Mouse (Mus musculus) small intestine, adult 2 months (tissue): ENCODE data around the gene Gm15130. TPM values are rescaled to one million over a fixed set of nuclear protein-coding genes. Genes with fewer than 3 reads are reported as not detected.

Experiments
- H3K27ac ChIP-seq: fragments of 200-500 bp; 2 replicates; pipeline ENCODE4 v1.5.1; 2012; ENCODE audit warnings: low read depth, low read length, control low read depth, inconsistent platforms; ENCODE audit not compliant: insufficient read depth
- H3K27me3 ChIP-seq: fragments of 200-500 bp; 2 replicates; pipeline ENCODE4 v1.6.1; 2012; ENCODE audit warnings: mild to moderate bottlenecking, moderate library complexity, low read length, inconsistent platforms; ENCODE audit not compliant: control insufficient read depth, insufficient read depth
- H3K36me3 ChIP-seq: fragments of 200-500 bp; 2 replicates; pipeline ENCODE4 v1.6.1; 2012; ENCODE audit warnings: mild to moderate bottlenecking, low read length, control low read depth, inconsistent platforms; ENCODE audit not compliant: control insufficient read depth, insufficient read depth
- H3K4me1 ChIP-seq: fragments of 200-500 bp; 2 replicates; pipeline ENCODE4 v1.6.1; 2012; ENCODE audit warnings: low read length, inconsistent platforms, mixed read lengths; ENCODE audit not compliant: control insufficient read depth, insufficient read depth, insufficient read length
- H3K4me3 ChIP-seq: fragments of 200-500 bp; 2 replicates; pipeline ENCODE4 v1.5.1; 2012; ENCODE audit warnings: low read depth, mild to moderate bottlenecking, control low read depth, inconsistent platforms, low read length, moderate library complexity
- CTCF ChIP-seq: fragments of 200-500 bp; IDR thresholded peaks from 2 replicates; pipeline ENCODE4 v1.5.1; 2012; ENCODE audit warnings: low read depth, mild to moderate bottlenecking, control low read depth, inconsistent platforms, low read length, moderate library complexity, mixed read lengths; ENCODE audit not compliant: insufficient replicate concordance, insufficient read length; ENCODE audit errors: extremely low read depth
- POLR2A ChIP-seq: fragments of 200-500 bp; IDR thresholded peaks from 2 replicates; pipeline ENCODE4 v1.6.1; 2012; ENCODE audit warnings: low read depth, mild to moderate bottlenecking, control low read depth, inconsistent platforms, low read length, moderate library complexity
- WGBS: fragments of 180-500 bp; shearing (Covaris S2); methylation state at CpG from one replicate; pipeline ENCODE4 v1.1.7; 2018; 5-methylcytosine and 5-hydroxymethylcytosine counted together
- polyA plus RNA-seq: library from polyadenylated mRNA; depleted of rRNA; stranded (reverse); fragments of >200 nt; gene quantifications from 2 replicates; pipeline ENCODE4 v1.2.3, GENCODE M21; 2012; rRNA removed

The Gm15130 gene
- polyA plus RNA-seq: not detected in 2 replicates

DNA sequence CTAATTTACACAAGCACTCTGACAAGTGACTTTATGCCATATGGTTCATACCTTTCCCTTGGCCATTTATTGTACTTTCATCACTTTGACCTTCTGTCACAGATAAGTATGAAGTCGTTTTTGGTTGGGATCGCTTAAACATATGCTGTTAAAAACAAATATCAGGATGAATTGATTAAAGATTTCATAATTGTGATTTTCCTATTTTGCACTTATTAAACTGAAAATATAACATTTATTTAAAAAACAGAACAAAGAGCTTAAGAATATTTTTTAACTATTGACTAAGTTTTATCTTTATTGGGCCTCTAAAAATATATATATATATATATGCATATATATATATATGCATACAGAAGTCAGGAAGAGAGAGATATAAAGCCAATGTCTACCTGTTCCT, at the start of gene Gm15130:
Gene Gm15130 (minus strand): TSS at position 101 of the 400 bp plus-strand sequence.
- Histone ChIP-seq H3K4me1 (no peaks in the 10 kb centered on the region), H3K27ac (no peak within 1 kb of the TSS), H3K36me3 (no peaks in the 10 kb centered on the region), H3K27me3 (no peaks in the 10 kb centered on the region), H3K4me3 (no peak within 1 kb of the TSS)
- TF ChIP-seq CTCF (no peak), POLR2A (no peak)
- WGBS: 61% methylated on average over 2 of the region's 2 CpGs

DNA sequence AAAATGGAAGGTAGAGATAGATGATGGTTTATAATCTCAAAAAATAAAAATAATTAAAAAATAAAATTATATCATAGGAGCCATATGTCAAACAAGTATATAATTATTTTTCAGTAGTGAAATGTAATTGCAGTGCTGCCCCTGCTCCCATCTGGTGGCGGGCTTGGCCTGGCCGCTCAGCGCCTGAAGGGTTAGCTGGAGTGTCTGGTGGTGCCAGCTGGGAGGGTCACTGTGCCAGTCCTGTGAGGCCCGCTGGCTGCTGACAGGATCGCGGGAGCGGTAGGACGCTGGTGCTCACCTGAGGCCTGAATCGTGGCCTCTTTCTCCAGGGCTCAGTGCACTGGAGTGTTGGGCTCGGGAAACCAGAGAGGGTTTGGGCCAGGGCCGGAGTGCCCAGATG, 29.3 kb upstream of the Gm15130 start:
- H3K4me1 ChIP-seq: no peaks in the 10 kb centered on the region
- no peak overlapping the region for H3K4me3 ChIP-seq
- WGBS: 92% methylated on average over 11 of the region's 11 CpGs
- H3K27me3 ChIP-seq: no peaks in the 10 kb centered on the region
- TF ChIP-seq CTCF (no peak), POLR2A (no peak)
- H3K27ac ChIP-seq: no peak overlapping the region
- H3K36me3 ChIP-seq: no peaks in the 10 kb centered on the region

DNA sequence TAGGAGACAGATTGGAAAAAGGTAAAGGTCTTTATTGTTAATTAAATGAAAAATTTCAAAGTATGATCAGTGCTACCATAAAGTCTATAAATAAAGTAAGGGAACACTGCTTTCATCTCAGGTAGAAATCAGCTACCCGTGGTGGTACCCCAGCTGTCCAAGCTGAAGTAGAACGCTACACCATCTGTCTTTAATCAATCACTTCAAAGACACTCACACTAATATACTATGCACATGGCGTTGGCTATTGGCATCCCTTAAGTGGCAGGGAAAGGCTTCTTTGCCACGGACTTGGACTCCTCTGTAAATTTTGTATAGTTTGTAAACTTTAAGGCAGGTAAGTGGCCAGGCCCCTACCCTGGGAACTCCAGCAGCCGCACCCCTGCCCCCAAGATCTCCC, 17.0 kb downstream of the Gm15130 start:
- TF ChIP-seq POLR2A (no peak), CTCF (no peak)
- Histone ChIP-seq H3K36me3 (no peaks in the 10 kb centered on the region), H3K27me3 (no peaks in the 10 kb centered on the region), H3K27ac (no peak overlapping the region), H3K4me3 (no peak overlapping the region), H3K4me1 (no peaks in the 10 kb centered on the region)
- 70% methylated on average over 5 of the region's 5 CpGs for WGBS

DNA sequence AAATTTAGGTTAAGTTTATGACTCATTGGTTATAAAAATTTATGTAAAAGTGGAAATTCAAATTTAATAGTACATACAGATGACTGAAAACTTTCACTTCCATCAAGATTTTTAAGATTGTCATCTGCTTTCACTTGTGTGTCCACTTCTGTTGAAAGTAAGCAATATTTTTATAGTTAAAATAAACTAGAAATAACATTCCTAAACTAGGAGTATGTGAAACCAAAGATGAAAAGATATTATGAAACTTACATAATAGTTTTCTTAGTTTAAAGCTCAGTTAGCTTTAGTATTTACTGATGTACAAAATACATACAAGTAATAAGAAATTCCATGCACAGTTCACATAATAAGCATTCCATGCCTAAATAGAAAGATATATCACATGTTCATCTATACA, 46.9 kb downstream of the Gm15130 start, which contains the start of gene Gm13941:
Gene Gm13941 (minus strand): TSS at position 101 of the 400 bp plus-strand sequence.
- no peak within 1 kb of the TSS for H3K27ac ChIP-seq
- H3K27me3 ChIP-seq: no peaks in the 10 kb centered on the region
- H3K4me1 ChIP-seq: no peaks in the 10 kb centered on the region
- no peaks in the 10 kb centered on the region for H3K36me3 ChIP-seq
- H3K4me3 ChIP-seq: no peak within 1 kb of the TSS
- TF ChIP-seq CTCF: no peak
- TF ChIP-seq POLR2A: no peak

Other genes with a start within 250 kb of the Gm15130 start
- not detected in 2 replicates for gene Ano3, start 202.0 kb downstream of the Gm15130 start, polyA plus RNA-seq
- not detected in 2 replicates for gene Gm13941, start 47.0 kb downstream of the Gm15130 start, polyA plus RNA-seq
- not detected in 2 replicates for gene 4930430A15Rik, start 76.7 kb upstream of the Gm15130 start, polyA plus RNA-seq
- not detected in 2 replicates for gene Olfr1275, start 82.3 kb upstream of the Gm15130 start, polyA plus RNA-seq
- gene Olfr1276, start 101.6 kb upstream of the Gm15130 start, polyA plus RNA-seq: not detected in 2 replicates
- not detected in 2 replicates for gene Olfr1277, start 121.2 kb upstream of the Gm15130 start, polyA plus RNA-seq
- not detected in 2 replicates for gene Olfr1278, start 137.2 kb upstream of the Gm15130 start, polyA plus RNA-seq
- gene Olfr1279, start 147.7 kb upstream of the Gm15130 start, polyA plus RNA-seq: not detected in 2 replicates
- gene Olfr1280, start 161.1 kb upstream of the Gm15130 start, polyA plus RNA-seq: not detected in 2 replicates
- gene Olfr1281, start 173.6 kb upstream of the Gm15130 start, polyA plus RNA-seq: not detected in 2 replicates
- gene Olfr1282, start 183.1 kb upstream of the Gm15130 start, polyA plus RNA-seq: not detected in 2 replicates
- gene Olfr1283, start 213.9 kb upstream of the Gm15130 start, polyA plus RNA-seq: not detected in 2 replicates
- not detected in 2 replicates for gene Olfr1284, start 222.6 kb upstream of the Gm15130 start, polyA plus RNA-seq